Mouse (Mus musculus): ENCODE data around the gene Ipo13.

Gene Ipo13

GRCm38 (mm10) chr4:117914031-117914430 is 768 bp downstream of the Ipo13 start:
- DNase-seq (ENCODE audit: low read depth in 1 of 2, low spot score in 2 of 2), result no peak

GRCm38 (mm10) chr4:117913421-117913820 is 1.4 kb downstream of the Ipo13 start:
- no peak for DNase-seq (ENCODE audit: low read depth in 1 of 2, low spot score in 2 of 2)

GRCm38 (mm10) chr4:117912685-117913273 is 2.0 kb downstream of the Ipo13 start:
- DNase-seq (ENCODE audit: low read depth in 1 of 2, low spot score in 2 of 2), result no peak

- DNase-seq (ENCODE audit: low read depth in 1 of 2, low spot score in 2 of 2), result no peak
Measured at GRCm38 (mm10) chr4:117912131-117912561, 2.7 kb downstream of the Ipo13 start.

- DNase-seq (ENCODE audit: low read depth in 1 of 2, low spot score in 2 of 2), result no peak
Measured at GRCm38 (mm10) chr4:117908834-117909453, 5.9 kb downstream of the Ipo13 start.

GRCm38 (mm10) chr4:117906196-117906595 is 8.6 kb downstream of the Ipo13 start:
- no peak for DNase-seq (ENCODE audit: low read depth in 1 of 2, low spot score in 2 of 2)

GRCm38 (mm10) chr4:117904761-117905160 is 10.0 kb downstream of the Ipo13 start:
- DNase-seq (ENCODE audit: low read depth in 1 of 2, low spot score in 2 of 2), result no peak

GRCm38 (mm10) chr4:117904094-117904493 is 10.7 kb downstream of the Ipo13 start:
- no peak for DNase-seq (ENCODE audit: low read depth in 1 of 2, low spot score in 2 of 2)

GRCm38 (mm10) chr4:117898111-117898510 is 16.7 kb downstream of the Ipo13 start:
- DNase-seq (ENCODE audit: low read depth in 1 of 2, low spot score in 2 of 2), result no peak

GRCm38 (mm10) chr4:117896031-117896430 is 18.8 kb downstream of the Ipo13 start:
- DNase-seq (ENCODE audit: low read depth in 1 of 2, low spot score in 2 of 2), result no peak

- no peak for DNase-seq (ENCODE audit: low read depth in 1 of 2, low spot score in 2 of 2)
Measured at GRCm38 (mm10) chr4:117895339-117895738, 19.5 kb downstream of the Ipo13 start.

GRCm38 (mm10) chr4:117894601-117895000 is 20.2 kb downstream of the Ipo13 start:
- no peak for DNase-seq (ENCODE audit: low read depth in 1 of 2, low spot score in 2 of 2)

GRCm38 (mm10) chr4:117893376-117893775 is 21.4 kb downstream of the Ipo13 start:
- no peak for DNase-seq (ENCODE audit: low read depth in 1 of 2, low spot score in 2 of 2)

- DNase-seq (ENCODE audit: low read depth in 1 of 2, low spot score in 2 of 2), result peak in 1 of 2 experiments; percentile 36
Measured at GRCm38 (mm10) chr4:117891738-117892161, 23.0 kb downstream of the Ipo13 start, which contains the start of gene Dph2. Gene Dph2, minus strand, starts transcription at chr4:117892032.

GRCm38 (mm10) chr4:117890750-117891149 is 24.0 kb downstream of the Ipo13 start:
- no peak for DNase-seq (ENCODE audit: low read depth in 1 of 2, low spot score in 2 of 2)

GRCm38 (mm10) chr4:117890031-117890430 is 24.8 kb downstream of the Ipo13 start:
- DNase-seq (ENCODE audit: low read depth in 1 of 2, low spot score in 2 of 2), result no peak

GRCm38 (mm10) chr4:117889471-117889870 is 25.3 kb downstream of the Ipo13 start:
- DNase-seq (ENCODE audit: low read depth in 1 of 2, low spot score in 2 of 2), result no peak

- DNase-seq (ENCODE audit: low read depth in 1 of 2, low spot score in 2 of 2), result no peak
Measured at GRCm38 (mm10) chr4:117887920-117888319, 26.9 kb downstream of the Ipo13 start.

- DNase-seq (ENCODE audit: low read depth in 1 of 2, low spot score in 2 of 2), result peak; percentile 72 to 86
Measured at GRCm38 (mm10) chr4:117887133-117887532, 27.7 kb downstream of the Ipo13 start, which contains the start of gene Atp6v0b. Gene Atp6v0b, minus strand, starts transcription at chr4:117887333.

- DNase-seq (ENCODE audit: low read depth in 1 of 2, low spot score in 2 of 2), result peak in 1 of 2 experiments; percentile 31
Measured at GRCm38 (mm10) chr4:117886644-117887043, 28.2 kb downstream of the Ipo13 start.

GRCm38 (mm10) chr4:117885994-117886393 is 28.8 kb downstream of the Ipo13 start:
- no peak for DNase-seq (ENCODE audit: low read depth in 1 of 2, low spot score in 2 of 2)

- DNase-seq (ENCODE audit: low read depth in 1 of 2, low spot score in 2 of 2), result no peak
Measured at GRCm38 (mm10) chr4:117885093-117885492, 29.7 kb downstream of the Ipo13 start.

- DNase-seq (ENCODE audit: low read depth in 1 of 2, low spot score in 2 of 2), result no peak
Measured at GRCm38 (mm10) chr4:117884146-117884545, 30.7 kb downstream of the Ipo13 start.
